Mouse (Mus musculus) limb, embryonic 15.5 days (tissue): ENCODE measurements at regions not wholly inside any gene's neighbourhood (a gene's known extent, or its start where the extent isn't known, plus 50 kb on each side); places are given as distances from the start of the nearest gene placed in this dataset.
A peak's percentile ranks its signal among the peaks of the same experiment; 100 is the strongest.
"Not testable (repeated sequence)": the region's sequence is repeated elsewhere in the genome, so short reads cannot be mapped to it uniquely, and the experiment has no call there.

Source experiments
- ATAC-seq: fragments of 200-750 bp; cut with Nextera tagmentation; 2 replicates; pipeline ENCODE4 v1.8.0; 2017; ENCODE audit warnings: low read depth, moderate TSS enrichment; ENCODE audit not compliant: insufficient number of reproducible peaks, low FRiP score, low TSS enrichment
- H3K27ac ChIP-seq: fragments of 300-500 bp; sonication (generic); 2 replicates; pipeline ENCODE4 v1.5.1; 2015; ENCODE audit warnings: moderate library complexity, mild to moderate bottlenecking, inconsistent platforms
- H3K27me3 ChIP-seq: fragments of 300-500 bp; sonication (generic); 2 replicates; pipeline ENCODE4 v1.6.1; 2015; ENCODE audit warnings: inconsistent platforms
- H3K36me3 ChIP-seq: fragments of 300-500 bp; sonication (generic); 2 replicates; pipeline ENCODE4 v1.6.1; 2015; ENCODE audit warnings: inconsistent platforms
- H3K4me1 ChIP-seq: fragments of 300-500 bp; sonication (generic); 2 replicates; pipeline ENCODE4 v1.6.1; 2015; ENCODE audit warnings: inconsistent platforms
- H3K4me2 ChIP-seq: fragments of 300-500 bp; sonication (generic); 2 replicates; pipeline ENCODE4 v1.6.1; 2015; ENCODE audit warnings: mild to moderate bottlenecking, inconsistent platforms
- H3K4me3 ChIP-seq: fragments of 300-500 bp; sonication (generic); 2 replicates; pipeline ENCODE4 v1.5.1; 2015; ENCODE audit warnings: mild to moderate bottlenecking, inconsistent platforms
- H3K9ac ChIP-seq: fragments of 300-500 bp; sonication (generic); 2 replicates; pipeline ENCODE4 v1.6.1; 2015; ENCODE audit warnings: inconsistent platforms
- H3K9me3 ChIP-seq: fragments of 300-500 bp; sonication (generic); 2 replicates; pipeline ENCODE4 v1.6.1; 2016; ENCODE audit warnings: inconsistent platforms
- WGBS: fragments of 180-500 bp; shearing (Covaris S2); methylation state at CpG from one replicate; pipeline ENCODE4 v1.1.7; 2015; 5-methylcytosine and 5-hydroxymethylcytosine counted together

DNA sequence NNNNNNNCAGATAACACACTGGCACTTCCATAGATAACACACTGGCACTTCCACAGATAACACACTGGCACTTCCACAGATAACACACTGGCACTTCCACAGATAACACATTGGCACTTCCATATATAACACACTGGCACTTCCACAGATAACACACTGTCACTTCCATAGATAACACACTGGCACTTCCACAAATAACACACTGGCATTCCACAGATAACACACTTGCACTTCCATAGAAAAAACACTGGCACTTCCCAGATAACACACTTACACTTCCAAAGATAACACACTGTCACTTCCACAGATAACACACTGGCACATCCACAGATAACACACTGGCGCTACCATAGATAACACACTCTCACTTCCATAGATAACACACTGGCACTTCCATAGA, 105.7 kb upstream of the Afdn start:
- H3K9me3 ChIP-seq, H3K36me3 ChIP-seq, H3K4me1 ChIP-seq, H3K4me2 ChIP-seq, H3K27me3 ChIP-seq, H3K9ac ChIP-seq, ATAC-seq, H3K4me3 ChIP-seq, H3K27ac ChIP-seq: not testable (repeated sequence)
- WGBS, result 64% methylated on average over 1 of the region's 1 CpGs

- no peak overlapping the region for H3K9ac ChIP-seq
- no peak overlapping the region for H3K4me3 ChIP-seq
- H3K27me3 ChIP-seq, result no peaks in the 10 kb centered on the region
- 26% methylated on average over 3 of the region's 3 CpGs for WGBS
- no peaks in the 10 kb centered on the region for H3K9me3 ChIP-seq
- H3K4me2 ChIP-seq, result no peak overlapping the region
- H3K36me3 ChIP-seq, result no peaks in the 10 kb centered on the region
- ATAC-seq, result no peak
- H3K27ac ChIP-seq, result no peak overlapping the region
- peaks cover 7% of the 10 kb centered on the region for H3K4me1 ChIP-seq
These were observed 104.3 kb upstream of the Afdn start for GRCm38 (mm10) chr17:13656065-13656464.

GRCm38 (mm10) chr17:13656485-13657181, 103.7 kb upstream of the Afdn start:
- ATAC-seq, result peak; percentile 35; the same call in 1 of the 2 replicates
- H3K27me3 ChIP-seq, result no peaks in the 10 kb centered on the region
- H3K36me3 ChIP-seq, result no peaks in the 10 kb centered on the region
- peak overlapping the region; percentile 10 for H3K4me2 ChIP-seq
- H3K9me3 ChIP-seq, result no peaks in the 10 kb centered on the region
- H3K4me3 ChIP-seq, result no peak overlapping the region
- WGBS, result 8% methylated on average over 11 of the region's 15 CpGs
- no peak overlapping the region; the same call in 1 of the 2 replicates for H3K27ac ChIP-seq
- H3K9ac ChIP-seq, result no peak overlapping the region
- H3K4me1 ChIP-seq, result peaks cover 7% of the 10 kb centered on the region

DNA sequence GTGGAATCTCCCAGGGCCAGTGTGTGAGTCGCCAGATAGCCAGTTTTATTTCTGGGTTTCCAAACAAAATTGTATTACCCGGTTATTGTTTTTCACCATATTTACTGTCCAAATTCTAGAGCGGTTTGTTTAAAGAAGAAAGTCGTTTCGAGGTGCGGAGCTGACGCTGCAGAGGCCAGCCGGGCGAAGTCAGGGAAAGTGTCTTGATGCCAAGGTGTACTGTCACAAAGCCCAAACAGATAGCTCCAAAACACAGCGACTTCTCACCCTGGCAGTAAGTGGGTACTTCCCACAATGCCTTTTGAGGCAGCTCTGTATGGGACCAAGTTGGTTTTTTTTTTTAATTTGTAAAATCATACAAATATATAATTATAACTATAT, 103.2 kb upstream of the Afdn start:
- H3K9me3 ChIP-seq, result no peaks in the 10 kb centered on the region
- H3K27ac ChIP-seq, result no peak overlapping the region; the same call in 1 of the 2 replicates
- H3K27me3 ChIP-seq, result no peaks in the 10 kb centered on the region
- H3K36me3 ChIP-seq, result no peaks in the 10 kb centered on the region
- H3K4me3 ChIP-seq, result no peak overlapping the region
- no peak for ATAC-seq
- WGBS, result 45% methylated on average over 10 of the region's 10 CpGs
- H3K4me1 ChIP-seq, result peaks cover 7% of the 10 kb centered on the region
- no peak overlapping the region for H3K9ac ChIP-seq
- peak overlapping the region; percentile 10; the same call in 1 of the 2 replicates for H3K4me2 ChIP-seq

DNA sequence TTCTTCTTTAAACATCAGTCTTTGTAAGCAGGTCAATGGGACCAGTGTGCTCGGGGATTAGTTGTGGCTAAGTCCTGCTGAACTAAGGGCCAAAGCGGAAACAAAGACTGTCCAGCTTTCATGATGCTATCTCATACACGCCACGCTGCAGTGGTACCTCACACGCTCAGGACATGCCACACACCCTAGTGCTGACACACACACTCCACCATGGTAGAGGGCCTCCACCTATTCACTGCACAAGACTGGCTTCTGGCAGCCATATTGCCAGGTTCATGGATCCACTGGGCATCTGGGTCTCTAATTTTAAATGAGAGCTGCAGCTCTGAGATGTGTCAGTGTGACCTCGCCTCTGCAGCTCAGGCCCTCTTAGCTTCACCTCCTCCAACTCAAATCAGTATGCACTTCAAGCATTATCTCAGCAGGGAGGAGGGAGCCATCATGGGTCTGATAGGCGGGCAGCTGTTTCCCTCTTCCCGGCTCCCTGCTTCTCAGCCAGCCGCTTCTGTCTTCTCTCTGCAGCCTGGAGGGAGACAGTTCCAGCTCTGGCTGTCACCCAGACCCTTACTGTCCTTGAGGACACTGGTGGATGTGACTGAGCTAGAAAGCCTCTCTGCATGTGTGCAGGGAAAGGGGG, 102.6 kb upstream of the Afdn start:
- Histone ChIP-seq H3K27ac (no peak overlapping the region), H3K36me3 (no peaks in the 10 kb centered on the region), H3K9me3 (no peaks in the 10 kb centered on the region), H3K4me2 (no peak overlapping the region), H3K9ac (no peak overlapping the region), H3K4me3 (no peak overlapping the region), H3K4me1 (peaks cover 7% of the 10 kb centered on the region), H3K27me3 (no peaks in the 10 kb centered on the region)
- WGBS, result 78% methylated on average over 9 of the region's 9 CpGs
- ATAC-seq, result no peak; the same call in 1 of the 2 replicates

- no peak for ATAC-seq
- no peaks in the 10 kb centered on the region for H3K27me3 ChIP-seq
- no peak overlapping the region for H3K4me2 ChIP-seq
- H3K9ac ChIP-seq, result no peak overlapping the region
- H3K4me1 ChIP-seq, result peaks cover 7% of the 10 kb centered on the region
- no peaks in the 10 kb centered on the region for H3K36me3 ChIP-seq
- no peak overlapping the region for H3K4me3 ChIP-seq
- H3K27ac ChIP-seq, result no peak overlapping the region
- WGBS, result 63% methylated on average over 3 of the region's 3 CpGs
- H3K9me3 ChIP-seq, result no peaks in the 10 kb centered on the region
These were observed 101.9 kb upstream of the Afdn start for GRCm38 (mm10) chr17:13658321-13658978.

GRCm38 (mm10) chr17:13659103-13659502, 101.2 kb upstream of the Afdn start:
- Histone ChIP-seq H3K27ac (no peak overlapping the region), H3K36me3 (no peaks in the 10 kb centered on the region), H3K9ac (no peak overlapping the region), H3K27me3 (no peaks in the 10 kb centered on the region), H3K4me3 (no peak overlapping the region), H3K9me3 (no peaks in the 10 kb centered on the region), H3K4me2 (no peak overlapping the region), H3K4me1 (peaks cover 7% of the 10 kb centered on the region)
- 45% methylated on average over 8 of the region's 8 CpGs for WGBS
- no peak for ATAC-seq

DNA sequence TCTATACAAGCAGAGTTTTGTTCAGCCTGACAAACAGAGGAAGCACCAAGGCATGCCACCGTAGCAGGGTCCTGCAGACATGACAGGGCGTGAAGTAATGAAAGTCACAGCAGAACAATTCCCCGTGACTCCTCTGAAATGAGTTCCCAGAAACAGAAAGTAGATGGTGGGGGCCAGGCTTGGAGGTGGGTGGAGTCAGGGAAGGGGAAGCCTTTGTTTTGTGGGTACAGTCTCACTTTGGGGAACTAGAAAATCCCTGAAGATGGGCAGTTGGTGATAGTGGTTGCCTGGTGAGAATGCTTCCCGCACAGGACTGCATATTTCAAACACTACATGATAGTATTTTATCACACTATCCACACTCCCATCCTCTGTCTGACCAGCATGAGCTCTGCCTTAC, 100.4 kb upstream of the Afdn start:
- Histone ChIP-seq H3K36me3 (no peaks in the 10 kb centered on the region), H3K4me3 (no peak overlapping the region), H3K4me1 (peaks cover 7% of the 10 kb centered on the region), H3K27ac (no peak overlapping the region), H3K9me3 (no peaks in the 10 kb centered on the region), H3K4me2 (no peak overlapping the region), H3K9ac (no peak overlapping the region), H3K27me3 (no peaks in the 10 kb centered on the region)
- 79% methylated on average over 4 of the region's 4 CpGs for WGBS
- no peak for ATAC-seq

GRCm38 (mm10) chr17:13661023-13661422, 99.3 kb upstream of the Afdn start:
- no peak for ATAC-seq
- WGBS, result 80% methylated on average over 8 of the region's 8 CpGs
- no peaks in the 10 kb centered on the region for H3K36me3 ChIP-seq
- no peak overlapping the region for H3K4me3 ChIP-seq
- peaks cover 7% of the 10 kb centered on the region for H3K4me1 ChIP-seq
- no peaks in the 10 kb centered on the region for H3K27me3 ChIP-seq
- H3K9me3 ChIP-seq, result no peaks in the 10 kb centered on the region
- no peak overlapping the region for H3K4me2 ChIP-seq
- H3K27ac ChIP-seq, result no peak overlapping the region
- H3K9ac ChIP-seq, result no peak overlapping the region

- no peak for ATAC-seq
- 76% methylated on average over 4 of the region's 4 CpGs for WGBS
- no peak overlapping the region for H3K27ac ChIP-seq
- no peaks in the 10 kb centered on the region for H3K9me3 ChIP-seq
- H3K27me3 ChIP-seq, result no peaks in the 10 kb centered on the region
- no peaks in the 10 kb centered on the region for H3K36me3 ChIP-seq
- H3K4me1 ChIP-seq, result peaks cover 2% of the 10 kb centered on the region; the same call in 1 of the 2 replicates
- no peak overlapping the region for H3K4me3 ChIP-seq
- no peak overlapping the region for H3K9ac ChIP-seq
- H3K4me2 ChIP-seq, result no peak overlapping the region
These were observed 98.2 kb upstream of the Afdn start for GRCm38 (mm10) chr17:13662152-13662551.
